Mouse (Mus musculus) embryonic fibroblast, embryonic 13.5 days (primary cell): ENCODE measurements around the gene Eppin.

Source experiments
- CTCF ChIP-seq: IDR thresholded peaks from 2 replicates; pipeline ENCODE4 v1.5.1; 2011; ENCODE audit warnings: mild to moderate bottlenecking, control low read depth, low read length, moderate library complexity, borderline replicate concordance; ENCODE audit not compliant: insufficient read depth
- POLR2A ChIP-seq: IDR thresholded peaks from 2 replicates; pipeline ENCODE4 v1.6.1; 2011; ENCODE audit warnings: low read depth, mild to moderate bottlenecking, control low read depth, low read length, moderate library complexity

DNA sequence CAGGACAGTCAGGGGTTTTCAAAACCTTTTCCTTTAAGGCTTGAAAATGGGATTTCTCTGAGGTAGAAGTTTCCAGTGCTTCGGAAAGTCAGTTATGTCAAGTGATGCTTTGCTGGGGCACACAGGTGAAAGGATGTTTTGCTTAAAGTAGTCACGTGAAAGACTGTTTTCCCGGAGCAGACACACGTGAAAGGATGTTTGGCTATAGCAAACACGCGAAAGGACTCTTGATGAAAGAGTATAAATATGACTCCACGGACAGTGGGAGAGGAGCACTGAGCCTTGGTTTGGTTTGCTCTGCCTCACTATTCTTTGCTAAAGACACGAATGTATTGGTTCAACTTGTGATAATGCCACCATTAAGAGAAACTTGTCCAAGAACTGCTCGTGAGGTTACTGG, 41.9 kb downstream of the Eppin start:
- TF ChIP-seq CTCF (no peak), POLR2A (no peak)
